Mouse (Mus musculus): ENCODE data around the gene Lct. TPM values are rescaled to one million over a fixed set of nuclear protein-coding genes. Genes with fewer than 3 reads are reported as not detected.

Lct gene
- total and polyA plus RNA-seq, 3 experiments: 0.07 to 0.14 (median 0.08) TPM

DNA sequence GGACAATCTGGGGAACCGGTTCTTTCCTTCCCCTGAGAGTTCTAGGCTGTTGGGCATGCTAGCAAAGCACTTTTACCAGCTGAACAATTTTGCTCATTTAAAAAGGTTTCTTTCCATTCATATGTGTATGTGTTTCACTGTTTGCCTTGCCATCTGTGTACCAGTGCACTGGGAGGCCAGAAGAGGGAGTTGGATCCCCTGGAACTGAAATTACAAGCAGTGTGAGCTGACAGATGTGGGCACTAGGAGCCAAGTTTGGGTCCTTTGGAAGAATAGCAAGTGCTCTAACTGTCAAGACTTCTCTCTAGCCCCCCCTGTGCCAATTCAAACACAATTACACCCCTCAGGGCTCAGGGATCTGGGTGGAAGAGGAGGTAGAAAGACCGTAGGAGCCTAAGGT, 3.3 kb downstream of the Lct start:
- no peak overlapping the region for H3K27ac ChIP-seq (ENCODE audit: insufficient read depth, low read depth)
- H3K27me3 ChIP-seq (replicated peaks): no peaks in the 10 kb centered on the region
- H3K79me2 ChIP-seq (replicated peaks; ENCODE audit: control insufficient read depth, extremely low read depth, insufficient read depth, poor library complexity, severe bottlenecking): no peaks in the 10 kb centered on the region
- H3K36me3 ChIP-seq (replicated peaks in 1 of 2; ENCODE audit: control insufficient read depth in 1 of 2, insufficient read depth in 1 of 2, low read length in 1 of 2): peaks cover 14 to 48% of the 10 kb centered on the region in 2 experiments
- no peak for DNase-seq (ENCODE audit: extremely low read depth)
- peaks cover 0 to 20% of the 10 kb centered on the region in 2 experiments; a peak in 3 of 4 replicates for H3K4me1 ChIP-seq (ENCODE audit: control insufficient read depth in 1 of 2, insufficient read depth in 2 of 2)
- in situ Hi-C loops (cut with MboI; ENCODE audit: low pct_ligation_motif_present, low pct_unique_long_range_greater_than_20kb, low sequenced_read_pairs) (no loop called here), dilution Hi-C loops (cut with MboI; ENCODE audit: extremely low pct_ligation_motif_present, extremely low pct_unique_long_range_greater_than_20kb, low sequenced_read_pairs) (no loop called here)
- no peaks in the 10 kb centered on the region for H3K9me3 ChIP-seq (replicated peaks; ENCODE audit: low read length)
- H3K4me2 ChIP-seq (ENCODE audit: insufficient read depth, low read depth, poor library complexity, severe bottlenecking): no peak overlapping the region
- no peak for TF ChIP-seq KAT2A (IDR thresholded peaks at IDR 0.05; ENCODE audit: insufficient replicate concordance, low read length)
- peak; percentile 15 for TF ChIP-seq RAD21 (IDR thresholded peaks at IDR 0.05; ENCODE audit: low read depth, low read length)
- TF ChIP-seq EP300 (IDR thresholded peaks at IDR 0.05; ENCODE audit: low read length): no peak
- TF ChIP-seq ZNF384 (IDR thresholded peaks at IDR 0.05; ENCODE audit: low read depth, low read length): no peak
- H3K9ac ChIP-seq (ENCODE audit: insufficient read depth, low read depth): no peak overlapping the region
- H3K4me3 ChIP-seq (replicated peaks in 1 of 3; ENCODE audit: low read depth in 2 of 3, low read length in 2 of 3, poor library complexity in 1 of 3): no peak overlapping the region

DNA sequence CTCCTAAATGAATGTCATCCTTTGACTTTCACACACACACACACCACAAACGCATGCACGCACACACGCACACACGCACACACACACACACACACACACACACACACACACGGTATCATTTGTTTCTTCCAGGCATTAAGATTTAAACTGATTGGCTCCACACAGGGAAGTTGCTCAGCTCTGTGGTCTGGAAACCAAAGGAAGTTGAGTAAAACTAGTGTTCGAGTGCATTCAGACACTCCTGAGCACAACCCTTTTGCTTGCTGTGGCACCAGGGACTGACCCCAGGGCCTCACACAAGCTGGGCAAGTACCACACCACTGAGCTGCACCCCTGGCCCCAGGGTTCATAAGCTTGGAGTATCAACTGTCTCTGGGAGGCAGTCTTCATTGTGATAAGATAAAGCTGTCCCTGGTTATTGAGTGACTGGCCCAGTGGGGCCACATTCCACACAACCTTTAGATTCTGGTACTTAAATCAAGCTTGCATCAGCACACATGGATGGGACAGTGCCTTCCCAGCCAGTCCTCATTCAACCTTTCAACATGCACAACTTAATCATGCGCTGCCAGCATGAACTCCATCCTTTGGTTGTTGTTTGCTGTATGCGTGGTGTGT, 5.0 kb downstream of the Lct start:
- H3K4me1 ChIP-seq (ENCODE audit: control insufficient read depth in 1 of 2, insufficient read depth in 2 of 2): peaks cover 0 to 33% of the 10 kb centered on the region in 2 experiments; a peak in 3 of 4 replicates
- TF ChIP-seq ZKSCAN1 (IDR thresholded peaks at IDR 0.05; ENCODE audit: borderline replicate concordance, low read depth, low read length): no peak
- no peak for TF ChIP-seq ELF1 (IDR thresholded peaks at IDR 0.05; ENCODE audit: low read depth, low read length)
- TF ChIP-seq KAT2A (IDR thresholded peaks at IDR 0.05; ENCODE audit: insufficient replicate concordance, low read length): no peak
- no peak for TF ChIP-seq ZMIZ1 (IDR thresholded peaks at IDR 0.05; ENCODE audit: low read depth, low read length)
- TF ChIP-seq ZNF384 (IDR thresholded peaks at IDR 0.05; ENCODE audit: low read depth, low read length): no peak
- no peak for TF ChIP-seq TBP (conservative IDR thresholded peaks at IDR 0.05; ENCODE audit: low read depth, low read length)
- no peak for TF ChIP-seq UBTF (IDR thresholded peaks at IDR 0.05; ENCODE audit: low read depth, low read length)
- TF ChIP-seq CHD2 (IDR thresholded peaks at IDR 0.05; ENCODE audit: low read length): no peak
- no peak for TF ChIP-seq USF2 (conservative IDR thresholded peaks at IDR 0.05; ENCODE audit: low read depth, low read length)
- TF ChIP-seq PAX5 (IDR thresholded peaks at IDR 0.05; ENCODE audit: low read length): no peak
- TF ChIP-seq MEF2A (IDR thresholded peaks at IDR 0.05; ENCODE audit: borderline replicate concordance, low read depth, low read length): no peak
- no peak for TF ChIP-seq MAFK (IDR thresholded peaks at IDR 0.05; ENCODE audit: insufficient replicate concordance, low read length)
- TF ChIP-seq CTCF (conservative IDR thresholded peaks at IDR 0.05 in 1 of 2, IDR thresholded peaks at IDR 0.05 in 1 of 2; ENCODE audit: low read depth in 2 of 2, low read length in 2 of 2): no peak
- no peak for TF ChIP-seq HCFC1 (IDR thresholded peaks at IDR 0.05; ENCODE audit: low read depth, low read length)
- TF ChIP-seq USF1 (IDR thresholded peaks at IDR 0.05; ENCODE audit: low read depth, low read length): no peak
- TF ChIP-seq JUND (conservative IDR thresholded peaks at IDR 0.05; ENCODE audit: low read depth, low read length): no peak
- no peak for TF ChIP-seq ZC3H11A (IDR thresholded peaks at IDR 0.05; ENCODE audit: low read depth, low read length)
- TF ChIP-seq ETS1 (conservative IDR thresholded peaks at IDR 0.05; ENCODE audit: low read depth, low read length): no peak
- no peak for TF ChIP-seq POLR2AphosphoS2 (IDR thresholded peaks at IDR 0.05; ENCODE audit: low read depth, low read length)
- H3K27ac ChIP-seq (ENCODE audit: insufficient read depth, low read depth): no peak overlapping the region
- H3K36me3 ChIP-seq (replicated peaks in 1 of 2; ENCODE audit: control insufficient read depth in 1 of 2, insufficient read depth in 1 of 2, low read length in 1 of 2): peaks cover 9 to 33% of the 10 kb centered on the region in 2 experiments
- H3K4me3 ChIP-seq (replicated peaks in 1 of 3; ENCODE audit: low read depth in 2 of 3, low read length in 2 of 3, poor library complexity in 1 of 3): no peak overlapping the region
- H3K9me3 ChIP-seq (replicated peaks; ENCODE audit: low read length): no peaks in the 10 kb centered on the region
- no peaks in the 10 kb centered on the region for H3K79me2 ChIP-seq (replicated peaks; ENCODE audit: control insufficient read depth, extremely low read depth, insufficient read depth, poor library complexity, severe bottlenecking)
- H3K4me2 ChIP-seq (ENCODE audit: insufficient read depth, low read depth, poor library complexity, severe bottlenecking): no peak overlapping the region
- in situ Hi-C loops (cut with MboI; ENCODE audit: low pct_ligation_motif_present, low pct_unique_long_range_greater_than_20kb, low sequenced_read_pairs) (no loop called here), dilution Hi-C loops (cut with MboI; ENCODE audit: extremely low pct_ligation_motif_present, extremely low pct_unique_long_range_greater_than_20kb, low sequenced_read_pairs) (no loop called here)
- DNase-seq (ENCODE audit: extremely low read depth): no peak
- H3K9ac ChIP-seq (ENCODE audit: insufficient read depth, low read depth): no peak overlapping the region
- no peaks in the 10 kb centered on the region for H3K27me3 ChIP-seq (replicated peaks)

Data from CH12.LX (cell line).